Mouse (Mus musculus): ENCODE measurements at regions not wholly inside any gene's neighbourhood (a gene's known extent, or its start where the extent isn't known, plus 50 kb on each side); places are given as distances from the start of the nearest gene placed in this dataset.

GRCm38 (mm10) chr2:56083226-56083625, 647.5 kb downstream of the Kcnj3 start:
- ATAC-seq (replicated peaks; ENCODE audit: low FRiP score, low TSS enrichment, poor library complexity, severe bottlenecking): no peak

- ATAC-seq (replicated peaks; ENCODE audit: low FRiP score, low TSS enrichment, poor library complexity, severe bottlenecking): peak; percentile 59; the same call in 1 of the 2 replicates
These were observed 673.8 kb downstream of the Kcnj3 start for GRCm38 (mm10) chr2:56109531-56109930.

GRCm38 (mm10) chr2:56109975-56110374, 674.2 kb downstream of the Kcnj3 start:
- no peak for ATAC-seq (replicated peaks; ENCODE audit: low FRiP score, low TSS enrichment, poor library complexity, severe bottlenecking)

- peak; percentile 95 for ATAC-seq (replicated peaks; ENCODE audit: low FRiP score, low TSS enrichment, poor library complexity, severe bottlenecking)
These were observed 678.7 kb downstream of the Kcnj3 start for GRCm38 (mm10) chr2:56114469-56114868.

- peak; percentile 72 for ATAC-seq (replicated peaks; ENCODE audit: low FRiP score, low TSS enrichment, poor library complexity, severe bottlenecking)
These were observed 683.6 kb downstream of the Kcnj3 start for GRCm38 (mm10) chr2:56119368-56119767.

- ATAC-seq (replicated peaks; ENCODE audit: low FRiP score, low TSS enrichment, poor library complexity, severe bottlenecking): no peak
These were observed 711.4 kb downstream of the Kcnj3 start for GRCm38 (mm10) chr2:56147107-56147615.

- no peak for ATAC-seq (replicated peaks; ENCODE audit: low FRiP score, low TSS enrichment, poor library complexity, severe bottlenecking)
These were observed 760.7 kb downstream of the Kcnj3 start for GRCm38 (mm10) chr2:56196449-56196848.

- ATAC-seq (replicated peaks; ENCODE audit: low FRiP score, low TSS enrichment, poor library complexity, severe bottlenecking): no peak
These were observed 791.7 kb downstream of the Kcnj3 start for GRCm38 (mm10) chr2:56227476-56227875.

- ATAC-seq (replicated peaks; ENCODE audit: low FRiP score, low TSS enrichment, poor library complexity, severe bottlenecking): no peak
These were observed 797.3 kb downstream of the Kcnj3 start for GRCm38 (mm10) chr2:56233042-56233441.

GRCm38 (mm10) chr2:56257044-56257954, 821.5 kb downstream of the Kcnj3 start:
- ATAC-seq (replicated peaks; ENCODE audit: low FRiP score, low TSS enrichment, poor library complexity, severe bottlenecking): no peak

GRCm38 (mm10) chr2:56304920-56305319, 818.9 kb downstream of the Nr4a2 start:
- no peak for ATAC-seq (replicated peaks; ENCODE audit: low FRiP score, low TSS enrichment, poor library complexity, severe bottlenecking)

- no peak for ATAC-seq (replicated peaks; ENCODE audit: low FRiP score, low TSS enrichment, poor library complexity, severe bottlenecking)
These were observed 802.1 kb downstream of the Nr4a2 start for GRCm38 (mm10) chr2:56321692-56322091.

GRCm38 (mm10) chr2:56322508-56322907, 801.3 kb downstream of the Nr4a2 start:
- no peak for ATAC-seq (replicated peaks; ENCODE audit: low FRiP score, low TSS enrichment, poor library complexity, severe bottlenecking)

GRCm38 (mm10) chr2:56335974-56336373, 787.8 kb downstream of the Nr4a2 start:
- ATAC-seq (replicated peaks; ENCODE audit: low FRiP score, low TSS enrichment, poor library complexity, severe bottlenecking): no peak

GRCm38 (mm10) chr2:56364065-56364464, 759.7 kb downstream of the Nr4a2 start:
- no peak for ATAC-seq (replicated peaks; ENCODE audit: low FRiP score, low TSS enrichment, poor library complexity, severe bottlenecking)
